Mouse (Mus musculus) forelimb bud, embryonic 11.5 days (tissue): ENCODE measurements at regions not wholly inside any gene's neighbourhood (a gene's known extent, or its start where the extent isn't known, plus 50 kb on each side); places are given as distances from the start of the nearest gene placed in this dataset.

Source experiments
- DNase-seq: peaks from one replicate; pipeline ENCODE4 v3.0.0-alpha.2; 2012; ENCODE audit warnings: low read depth, low spot score

- DNase-seq, result no peak
Measured at GRCm38 (mm10) chr3:105375383-105375782, 76.7 kb upstream of the Kcnd3 start.

GRCm38 (mm10) chr3:105375820-105376219, 76.3 kb upstream of the Kcnd3 start:
- no peak for DNase-seq

DNA sequence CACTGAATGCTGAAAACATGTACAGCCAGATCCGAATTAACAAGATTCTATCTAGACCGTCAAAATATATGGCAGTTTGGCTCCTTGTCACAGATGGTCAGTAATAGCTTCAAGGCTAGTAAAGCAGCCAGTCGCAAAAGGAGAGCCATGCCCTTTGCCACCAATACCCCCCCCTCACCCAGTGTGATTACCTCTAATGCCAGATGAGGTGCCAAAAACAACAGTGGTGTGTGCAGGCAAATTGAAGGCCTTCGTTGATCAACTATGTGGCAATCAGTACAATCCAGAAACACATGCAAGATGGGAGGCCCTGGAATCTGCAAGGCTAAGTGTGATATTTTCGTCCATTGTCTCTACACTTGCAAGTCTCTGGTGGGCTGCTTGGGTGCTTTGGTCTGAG, 75.8 kb upstream of the Kcnd3 start:
- no peak for DNase-seq

- no peak for DNase-seq
Measured at GRCm38 (mm10) chr3:105380818-105381217, 71.3 kb upstream of the Kcnd3 start.

DNA sequence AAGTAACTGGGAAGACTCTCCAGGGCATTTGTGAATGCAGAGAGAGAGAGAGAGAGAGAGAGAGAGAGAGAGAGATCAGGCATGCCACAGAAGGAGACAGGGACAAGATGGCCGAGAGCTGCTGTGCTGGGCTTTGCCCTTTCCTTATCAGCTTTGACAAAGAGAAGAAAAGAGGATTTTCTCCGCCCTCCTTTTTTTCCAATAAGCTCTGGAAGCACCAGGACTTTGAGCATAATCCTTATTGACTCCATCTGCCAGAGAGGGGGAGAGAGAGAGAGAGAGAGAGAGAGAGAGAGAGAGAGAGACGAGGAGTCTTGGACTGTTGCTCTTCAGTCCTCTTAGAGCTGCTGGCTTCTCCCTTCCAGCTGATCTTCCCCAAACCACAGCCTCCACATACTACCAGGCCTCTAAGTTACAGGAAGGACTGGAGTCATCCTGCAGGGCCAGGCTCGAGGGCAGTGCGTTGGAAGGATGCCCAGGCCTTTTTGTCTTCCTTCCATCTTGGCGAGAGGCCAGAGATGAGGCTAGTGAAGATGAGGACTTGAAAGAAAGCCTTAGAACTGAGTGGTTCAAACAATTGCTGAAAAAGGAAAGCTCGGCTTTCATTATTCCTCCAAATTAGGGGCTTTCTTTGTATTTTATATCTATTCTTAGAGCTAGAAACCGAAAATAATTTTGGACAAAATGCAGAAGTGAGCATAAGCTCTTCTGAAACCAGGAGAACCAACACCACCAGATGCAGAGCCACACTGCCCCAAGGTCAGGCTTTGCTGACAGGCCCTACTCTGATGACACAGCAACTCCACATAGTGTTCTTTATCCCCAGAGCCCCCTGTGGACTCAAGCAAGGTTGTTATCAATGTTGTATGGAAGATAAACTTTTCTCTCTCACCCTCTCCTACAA, 59.3 kb upstream of the Kcnd3 start:
- DNase-seq, result no peak
